Mouse (Mus musculus) C2C12 (cell line): ENCODE measurements around the gene Rnasel.

Source experiments
- CTCF ChIP-seq: IDR thresholded peaks from one replicate; pipeline ENCODE4 v1.5.1; 2011; ENCODE audit not compliant: control insufficient read depth, insufficient read depth, insufficient read length
- USF1 ChIP-seq: IDR thresholded peaks from one replicate; pipeline ENCODE4 v1.6.1; 2011; ENCODE audit warnings: low read depth, mild to moderate bottlenecking, control low read depth, moderate library complexity

DNA sequence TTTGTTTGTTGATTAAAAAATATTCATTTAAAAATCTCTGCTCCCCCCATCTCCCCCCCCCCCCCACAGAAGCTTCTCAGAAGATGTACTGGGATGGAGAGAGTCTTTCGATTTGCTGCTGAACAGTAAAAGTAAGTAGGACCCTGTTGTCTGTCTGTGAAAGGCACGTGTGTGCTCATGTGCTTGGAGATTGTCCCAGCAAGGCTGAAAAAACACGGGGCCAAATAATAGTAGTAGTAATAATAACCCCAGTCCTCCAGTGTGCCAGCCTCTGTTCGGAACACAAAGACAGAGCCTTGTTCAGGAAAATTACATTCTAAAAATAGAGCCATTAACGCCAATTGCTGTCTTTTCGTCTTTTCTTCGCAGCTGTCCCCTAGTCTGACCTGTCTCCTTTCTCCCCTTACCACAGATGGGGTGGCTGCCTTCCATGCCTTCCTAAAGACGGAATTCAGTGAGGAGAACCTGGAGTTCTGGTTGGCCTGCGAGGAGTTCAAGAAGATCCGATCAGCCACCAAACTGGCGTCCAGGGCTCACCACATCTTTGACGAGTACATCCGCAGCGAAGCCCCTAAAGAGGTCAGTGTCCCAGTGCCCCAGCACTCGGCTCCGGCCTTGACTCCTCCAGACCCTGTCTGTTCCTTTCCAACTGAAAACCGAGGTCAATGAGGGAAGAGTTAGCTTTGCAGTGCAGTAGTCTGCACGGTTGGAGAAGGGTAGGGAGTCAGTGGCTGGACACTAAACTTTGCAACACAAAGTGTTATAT is 7.5 kb upstream of the Rnasel start:
- no peak for TF ChIP-seq CTCF
- no peak for TF ChIP-seq USF1
